Mouse (Mus musculus) embryonic fibroblast, embryonic 13.5 days (primary cell): ENCODE results near the gene BC048562. TPM values are rescaled to one million over a fixed set of nuclear protein-coding genes. Genes with fewer than 3 reads are reported as not detected.

Experiments
- H3K27ac ChIP-seq: 2 replicates; pipeline ENCODE4 v1.5.1; 2012; ENCODE audit warnings: low read length, control low read depth, inconsistent platforms; ENCODE audit not compliant: insufficient read depth
- H3K4me1 ChIP-seq: 2 replicates; pipeline ENCODE4 v1.6.1; 2011; ENCODE audit warnings: low read length; ENCODE audit not compliant: control insufficient read depth, insufficient read depth
- H3K4me3 ChIP-seq: 2 replicates; pipeline ENCODE4 v1.5.1; 2011; ENCODE audit warnings: mild to moderate bottlenecking, control low read depth, low read length; ENCODE audit not compliant: insufficient read depth
- CTCF ChIP-seq: IDR thresholded peaks from 2 replicates; pipeline ENCODE4 v1.5.1; 2011; ENCODE audit warnings: mild to moderate bottlenecking, control low read depth, low read length, moderate library complexity, borderline replicate concordance; ENCODE audit not compliant: insufficient read depth
- POLR2A ChIP-seq: IDR thresholded peaks from 2 replicates; pipeline ENCODE4 v1.6.1; 2011; ENCODE audit warnings: low read depth, mild to moderate bottlenecking, control low read depth, low read length, moderate library complexity
- polyA plus RNA-seq: library from polyadenylated mRNA; stranded (reverse); fragments of >200 nt; gene quantifications from 2 replicates; pipeline ENCODE4 v1.2.4, GENCODE M21; 2011; ENCODE audit warnings: low read depth; ENCODE audit not compliant: missing spikeins, insufficient read length

Gene BC048562
- polyA plus RNA-seq, 1 experiment, result not detected

DNA sequence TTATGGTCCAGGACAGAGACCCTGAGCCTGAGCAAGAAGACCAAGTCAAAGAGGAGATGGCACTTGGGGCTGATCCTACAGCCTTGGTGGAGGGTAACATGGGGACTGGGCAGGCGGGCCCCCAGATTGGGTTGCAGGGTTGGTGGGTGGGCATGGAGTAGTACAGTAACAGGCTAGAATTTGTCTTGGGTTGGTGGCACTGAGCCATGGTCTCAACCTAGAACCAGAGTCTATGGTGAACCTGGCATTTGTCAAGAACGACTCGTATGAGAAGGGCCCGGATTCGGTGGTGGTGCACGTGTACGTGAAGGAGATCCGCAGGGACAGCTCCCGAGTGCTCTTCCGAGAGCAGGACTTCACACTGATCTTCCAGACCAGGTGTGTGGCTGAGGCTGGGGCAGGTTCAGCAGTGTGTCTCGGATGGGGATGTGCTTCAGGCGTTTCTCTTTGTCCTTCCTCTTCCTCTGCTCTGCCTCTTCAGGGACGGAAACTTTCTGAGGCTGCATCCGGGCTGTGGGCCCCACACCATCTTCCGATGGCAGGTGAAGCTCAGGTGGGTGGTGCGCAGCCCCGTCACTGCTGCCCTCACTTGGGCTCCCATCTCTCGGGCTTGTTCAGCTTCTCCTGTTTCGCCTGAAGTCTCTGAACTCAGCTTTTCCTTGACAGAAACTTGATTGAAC, 58.0 kb downstream of the BC048562 start:
- no peak for TF ChIP-seq CTCF
- H3K4me3 ChIP-seq, result no peak overlapping the region
- H3K27ac ChIP-seq, result no peak overlapping the region
- H3K4me1 ChIP-seq, result no peaks in the 10 kb centered on the region

DNA sequence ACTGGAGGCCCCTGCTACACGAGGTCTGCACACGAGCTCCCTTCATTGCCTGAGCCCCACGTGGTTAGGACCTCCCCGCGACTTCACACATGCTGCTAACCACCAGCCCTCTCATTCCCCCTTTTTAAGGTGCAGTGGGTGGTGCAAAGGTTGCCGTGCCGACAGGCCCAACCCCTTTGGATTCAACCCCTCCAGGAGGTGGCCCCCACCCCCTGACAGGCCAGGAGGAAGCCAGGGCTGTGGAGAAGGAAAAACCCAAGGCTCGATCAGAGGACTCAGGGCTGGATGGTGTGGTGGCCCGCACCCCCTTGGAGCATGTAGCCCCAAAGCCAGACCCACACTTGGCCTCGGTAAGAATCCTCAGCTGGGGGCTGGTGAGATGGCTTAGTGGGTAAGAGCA, 58.6 kb downstream of the BC048562 start:
- no peak for TF ChIP-seq CTCF
- no peak for TF ChIP-seq POLR2A
- Histone ChIP-seq H3K27ac (no peak overlapping the region), H3K4me3 (no peak overlapping the region), H3K4me1 (no peaks in the 10 kb centered on the region)

Other genes with a start within 250 kb of the BC048562 start
- 0.08 and 0.25 TPM in 2 replicates for gene Bsn, start 246.1 kb upstream of the BC048562 start, polyA plus RNA-seq
- gene Dag1, start 172.5 kb upstream of the BC048562 start, polyA plus RNA-seq, result 102 and 109 TPM in 2 replicates
- 36.5 and 49.6 TPM in 2 replicates for gene Nicn1, start 146.1 kb upstream of the BC048562 start, polyA plus RNA-seq
- 2.6 and 3.7 TPM in 2 replicates for gene Amt, start 139.6 kb upstream of the BC048562 start, polyA plus RNA-seq
- gene Rhoa, start 130.4 kb upstream of the BC048562 start, polyA plus RNA-seq, result 575 and 590 TPM in 2 replicates
- gene Tcta, start 130.3 kb upstream of the BC048562 start, polyA plus RNA-seq, result 22.9 and 24.5 TPM in 2 replicates
- 328 and 399 TPM in 2 replicates for gene Gpx1, start 97.6 kb upstream of the BC048562 start, polyA plus RNA-seq
- gene Usp4, start 88.6 kb upstream of the BC048562 start, polyA plus RNA-seq, result 93.4 and 102 TPM in 2 replicates
- gene 1700102P08Rik, start 43.7 kb upstream of the BC048562 start, polyA plus RNA-seq, result 0.63 TPM in 1 of 2 replicates, not detected in the other
- gene Ccdc36, start 8.0 kb upstream of the BC048562 start, polyA plus RNA-seq, result 0.22 TPM in 1 of 2 replicates, not detected in the other
- 18.3 and 19.8 TPM in 2 replicates for gene Ccdc71, start 24.0 kb downstream of the BC048562 start, polyA plus RNA-seq
- 6.5 and 8.3 TPM in 2 replicates for gene Klhdc8b, start 25.1 kb downstream of the BC048562 start, polyA plus RNA-seq
- 118 and 152 TPM in 2 replicates for gene Lamb2, start 43.3 kb downstream of the BC048562 start, polyA plus RNA-seq
- 77.0 and 80.7 TPM in 2 replicates for gene Usp19, start 54.1 kb downstream of the BC048562 start, polyA plus RNA-seq
- 261 and 263 TPM in 2 replicates for gene Qars, start 71.2 kb downstream of the BC048562 start, polyA plus RNA-seq
- 113 and 133 TPM in 2 replicates for gene Qrich1, start 80.3 kb downstream of the BC048562 start, polyA plus RNA-seq
- gene Impdh2, start 123.8 kb downstream of the BC048562 start, polyA plus RNA-seq, result 176 and 180 TPM in 2 replicates
- gene Ndufaf3, start 131.0 kb downstream of the BC048562 start, polyA plus RNA-seq, result 19.5 and 25.5 TPM in 2 replicates
- 29.2 and 38.2 TPM in 2 replicates for gene Dalrd3, start 133.4 kb downstream of the BC048562 start, polyA plus RNA-seq
- 40.4 and 42.8 TPM in 2 replicates for gene Wdr6, start 142.3 kb downstream of the BC048562 start, polyA plus RNA-seq
- gene P4htm, start 161.2 kb downstream of the BC048562 start, polyA plus RNA-seq, result 3.4 and 4.8 TPM in 2 replicates
- 65.9 and 73.9 TPM in 2 replicates for gene Arih2, start 212.9 kb downstream of the BC048562 start, polyA plus RNA-seq
- gene Slc25a20, start 225.6 kb downstream of the BC048562 start, polyA plus RNA-seq, result 35.0 and 36.6 TPM in 2 replicates